Mouse (Mus musculus) megakaryocyte-erythroid progenitor cell, adult 5-6 weeks (primary cell): ENCODE measurements around the gene Duxbl1. TPM values are rescaled to one million over a fixed set of nuclear protein-coding genes. Genes with fewer than 3 reads are reported as not detected.
"Not testable (repeated sequence)": the region's sequence is repeated elsewhere in the genome, so short reads cannot be mapped to it uniquely, and the experiment has no call there.

Experiments used
- ATAC-seq: replicated peaks from 2 replicates; pipeline ENCODE4 v1.8.0; 2016; ENCODE audit warnings: mild to moderate bottlenecking, inconsistent platforms; ENCODE audit not compliant: severe bottlenecking, poor library complexity, low FRiP score, low TSS enrichment
- total RNA-seq, 2 experiments: library from RNA; stranded (forward) in 1 of 2; stranded (reverse) in 1 of 2; fragments of 200-1000, 215-1000 nt in 1 of 2; fragments of >200 nt in 1 of 2; fragmentation: Nextera tagmentation in 1 of 2; gene quantifications; 2 replicates each; pipeline ENCODE4 v1.2.3; 2014 to 2017

Gene Duxbl1
- not detected in 2 replicates for total RNA-seq (2014; fragmentation: Nextera tagmentation)
- not detected in 2 replicates for total RNA-seq (2017)

GRCm38 (mm10) chr14:25978371-25979241 is at the start of gene Duxbl1:
Gene Duxbl1 (plus strand): TSS chr14:25978577.
- ATAC-seq = not testable (repeated sequence)

GRCm38 (mm10) chr14:25936867-25937630 is 41.3 kb upstream of the Duxbl1 start:
- ATAC-seq = not testable (repeated sequence)

GRCm38 (mm10) chr14:25938004-25938403 is 40.4 kb upstream of the Duxbl1 start, which contains the start of gene Cphx1:
Gene Cphx1 (plus strand): TSS chr14:25938304.
- not testable (repeated sequence) for ATAC-seq

- not testable (repeated sequence) for ATAC-seq
Observed at GRCm38 (mm10) chr14:25957861-25958260, 20.5 kb upstream of the Duxbl1 start.

GRCm38 (mm10) chr14:25979242-25979941 is 1.0 kb downstream of the Duxbl1 start:
- ATAC-seq = not testable (repeated sequence)

GRCm38 (mm10) chr14:25981880-25982279 is 3.5 kb downstream of the Duxbl1 start:
- not testable (repeated sequence) for ATAC-seq

- ATAC-seq = not testable (repeated sequence)
Observed at GRCm38 (mm10) chr14:26007462-26007861, 29.1 kb downstream of the Duxbl1 start.

- not testable (repeated sequence) for ATAC-seq
Observed at GRCm38 (mm10) chr14:26016414-26016813, 38.0 kb downstream of the Duxbl1 start.

- not testable (repeated sequence) for ATAC-seq
Observed at GRCm38 (mm10) chr14:26021555-26021954, 43.2 kb downstream of the Duxbl1 start.

GRCm38 (mm10) chr14:26022831-26023230 is 44.5 kb downstream of the Duxbl1 start:
- not testable (repeated sequence) for ATAC-seq

GRCm38 (mm10) chr14:26025653-26026052 is 47.3 kb downstream of the Duxbl1 start:
- peak; percentile 72 for ATAC-seq

GRCm38 (mm10) chr14:26034364-26034763 is 56.0 kb downstream of the Duxbl1 start:
- not testable (repeated sequence) for ATAC-seq

GRCm38 (mm10) chr14:26035439-26035838 is 57.1 kb downstream of the Duxbl1 start:
- not testable (repeated sequence) for ATAC-seq

Other genes with a start within 250 kb of the Duxbl1 start
- gene Zcchc24, start 209.5 kb upstream of the Duxbl1 start, total RNA-seq (2014; fragmentation: Nextera tagmentation) = 1.3 and 1.4 TPM in 2 replicates
- 0.91 and 1.4 TPM in 2 replicates for gene Zcchc24, start 209.5 kb upstream of the Duxbl1 start, total RNA-seq (2017)
- 29.2 and 29.7 TPM in 2 replicates for gene Anxa11, start 136.4 kb upstream of the Duxbl1 start, total RNA-seq (2014; fragmentation: Nextera tagmentation)
- gene Anxa11, start 136.4 kb upstream of the Duxbl1 start, total RNA-seq (2017) = 5.1 and 6.1 TPM in 2 replicates
- gene Plac9a, start 75.5 kb upstream of the Duxbl1 start, total RNA-seq (2014; fragmentation: Nextera tagmentation) = not detected in 2 replicates
- not detected in 2 replicates for gene Plac9a, start 75.5 kb upstream of the Duxbl1 start, total RNA-seq (2017)
- 10.1 and 20.8 TPM in 2 replicates for gene Tmem254a, start 50.9 kb upstream of the Duxbl1 start, total RNA-seq (2014; fragmentation: Nextera tagmentation)
- 3.0 TPM in 1 of 2 replicates, not detected in the other for gene Tmem254a, start 50.9 kb upstream of the Duxbl1 start, total RNA-seq (2017)
- gene Cphx1, start 40.3 kb upstream of the Duxbl1 start, total RNA-seq (2014; fragmentation: Nextera tagmentation) = not detected in 2 replicates
- not detected in 2 replicates for gene Cphx1, start 40.3 kb upstream of the Duxbl1 start, total RNA-seq (2017)
- not detected in 2 replicates for gene Gm9780, start 64.1 kb downstream of the Duxbl1 start, total RNA-seq (2014; fragmentation: Nextera tagmentation)
- gene Gm9780, start 64.1 kb downstream of the Duxbl1 start, total RNA-seq (2017) = not detected in 2 replicates
- 32.7 TPM in 1 of 2 replicates, not detected in the other for gene Tmem254c, start 88.8 kb downstream of the Duxbl1 start, total RNA-seq (2014; fragmentation: Nextera tagmentation)
- 18.2 and 43.4 TPM in 2 replicates for gene Tmem254c, start 88.8 kb downstream of the Duxbl1 start, total RNA-seq (2017)
- gene Cphx2, start 102.9 kb downstream of the Duxbl1 start, total RNA-seq (2014; fragmentation: Nextera tagmentation) = not detected in 2 replicates
- gene Cphx2, start 102.9 kb downstream of the Duxbl1 start, total RNA-seq (2017) = not detected in 2 replicates
- not detected in 2 replicates for gene Cphx3, start 103.7 kb downstream of the Duxbl1 start, total RNA-seq (2014; fragmentation: Nextera tagmentation)
- not detected in 2 replicates for gene Cphx3, start 103.7 kb downstream of the Duxbl1 start, total RNA-seq (2017)
- gene Duxbl2, start 139.8 kb downstream of the Duxbl1 start, total RNA-seq (2014; fragmentation: Nextera tagmentation) = not detected in 2 replicates
- gene Duxbl2, start 139.8 kb downstream of the Duxbl1 start, total RNA-seq (2017) = not detected in 2 replicates
- not detected in 2 replicates for gene Plac9b, start 203.9 kb downstream of the Duxbl1 start, total RNA-seq (2014; fragmentation: Nextera tagmentation)
- not detected in 2 replicates for gene Plac9b, start 203.9 kb downstream of the Duxbl1 start, total RNA-seq (2017)
- gene Tmem254b, start 228.5 kb downstream of the Duxbl1 start, total RNA-seq (2014; fragmentation: Nextera tagmentation) = 9.3 and 33.6 TPM in 2 replicates
- gene Tmem254b, start 228.5 kb downstream of the Duxbl1 start, total RNA-seq (2017) = 21.8 and 24.0 TPM in 2 replicates